Mouse (Mus musculus): ENCODE results near the gene P3h4. TPM values are rescaled to one million over a fixed set of nuclear protein-coding genes. Genes with fewer than 3 reads are reported as not detected.
A peak's percentile ranks its signal among the peaks of the same experiment; 100 is the strongest.

The P3h4 gene
- polyA plus RNA-seq, 1 experiment from 2014 or later, result 38.5 TPM

GRCm38 (mm10) chr11:100402682-100403081, 12.0 kb downstream of the P3h4 start:
- Histone ChIP-seq H3K36me3 (ENCODE audit: control insufficient read depth, insufficient read depth, low read length) (no peaks in the 10 kb centered on the region), H3K9ac (ENCODE audit: low read depth, low read length) (peak overlapping the region; percentile 29; the same call in 1 of the 2 replicates), H3K4me3 (ENCODE audit: low read length) (no peak overlapping the region), H3K27ac (ENCODE audit: low read length) (peak overlapping the region; percentile 57), H3K27me3 (replicated peaks; ENCODE audit: control insufficient read depth, insufficient read depth, low read length) (no peaks in the 10 kb centered on the region), H3K4me2 (ENCODE audit: low read depth, low read length) (no peak overlapping the region), H3K4me1 (ENCODE audit: control insufficient read depth, insufficient read depth, low read length) (peaks cover 40% of the 10 kb centered on the region), H3K9me3 (ENCODE audit: control insufficient read depth, low read length) (no peaks in the 10 kb centered on the region)
- peak; percentile 45 for ATAC-seq
- 50% methylated on average over 2 of the region's 2 CpGs for WGBS

- Histone ChIP-seq H3K4me1 (ENCODE audit: control insufficient read depth, insufficient read depth, low read length) (peaks cover 40% of the 10 kb centered on the region), H3K4me2 (ENCODE audit: low read depth, low read length) (no peak overlapping the region), H3K27ac (ENCODE audit: low read length) (peak overlapping the region; percentile 57), H3K9ac (ENCODE audit: low read depth, low read length) (peak overlapping the region; percentile 20; the same call in 1 of the 2 replicates), H3K9me3 (ENCODE audit: control insufficient read depth, low read length) (no peaks in the 10 kb centered on the region), H3K36me3 (ENCODE audit: control insufficient read depth, insufficient read depth, low read length) (no peaks in the 10 kb centered on the region), H3K27me3 (replicated peaks; ENCODE audit: control insufficient read depth, insufficient read depth, low read length) (no peaks in the 10 kb centered on the region), H3K4me3 (ENCODE audit: low read length) (no peak overlapping the region)
- 29% methylated on average over 6 of the region's 6 CpGs for WGBS
- ATAC-seq, result no peak
Measured at GRCm38 (mm10) chr11:100402240-100402639, 12.4 kb downstream of the P3h4 start.

GRCm38 (mm10) chr11:100400842-100401241, 13.8 kb downstream of the P3h4 start:
- WGBS, result 57% methylated on average over 6 of the region's 6 CpGs
- 0 out of 2 replicates have a peak overlapping the region, but pooled peaks have one; percentile 6 for H3K9ac ChIP-seq (ENCODE audit: low read depth, low read length)
- no peak for ATAC-seq
- peak overlapping the region; percentile 64 for H3K27ac ChIP-seq (ENCODE audit: low read length)
- no peak overlapping the region for H3K4me2 ChIP-seq (ENCODE audit: low read depth, low read length)
- no peaks in the 10 kb centered on the region for H3K27me3 ChIP-seq (replicated peaks; ENCODE audit: control insufficient read depth, insufficient read depth, low read length)
- no peaks in the 10 kb centered on the region for H3K36me3 ChIP-seq (ENCODE audit: control insufficient read depth, insufficient read depth, low read length)
- peaks cover 42% of the 10 kb centered on the region for H3K4me1 ChIP-seq (ENCODE audit: control insufficient read depth, insufficient read depth, low read length)
- no peaks in the 10 kb centered on the region for H3K9me3 ChIP-seq (ENCODE audit: control insufficient read depth, low read length)
- H3K4me3 ChIP-seq (ENCODE audit: low read length), result no peak overlapping the region

- H3K27me3 ChIP-seq (replicated peaks; ENCODE audit: control insufficient read depth, insufficient read depth, low read length), result no peaks in the 10 kb centered on the region
- H3K9me3 ChIP-seq (ENCODE audit: control insufficient read depth, low read length), result no peaks in the 10 kb centered on the region
- peak overlapping the region; percentile 34 for H3K27ac ChIP-seq (ENCODE audit: low read length)
- H3K9ac ChIP-seq (ENCODE audit: low read depth, low read length), result no peak overlapping the region
- peaks cover 50% of the 10 kb centered on the region for H3K4me1 ChIP-seq (ENCODE audit: control insufficient read depth, insufficient read depth, low read length)
- no peak overlapping the region for H3K4me2 ChIP-seq (ENCODE audit: low read depth, low read length)
- no peak overlapping the region for H3K4me3 ChIP-seq (ENCODE audit: low read length)
- ATAC-seq, result no peak
- H3K36me3 ChIP-seq (ENCODE audit: control insufficient read depth, insufficient read depth, low read length), result no peaks in the 10 kb centered on the region
- 73% methylated on average over 12 of the region's 12 CpGs for WGBS
Measured at GRCm38 (mm10) chr11:100399727-100400538, 14.7 kb downstream of the P3h4 start.

- no peak overlapping the region for H3K4me3 ChIP-seq (ENCODE audit: low read length)
- H3K27ac ChIP-seq (ENCODE audit: low read length), result peak overlapping the region; percentile 49
- no peaks in the 10 kb centered on the region for H3K9me3 ChIP-seq (ENCODE audit: control insufficient read depth, low read length)
- H3K4me1 ChIP-seq (ENCODE audit: control insufficient read depth, insufficient read depth, low read length), result peaks cover 56% of the 10 kb centered on the region
- H3K27me3 ChIP-seq (replicated peaks; ENCODE audit: control insufficient read depth, insufficient read depth, low read length), result no peaks in the 10 kb centered on the region
- H3K4me2 ChIP-seq (ENCODE audit: low read depth, low read length), result no peak overlapping the region
- 73% methylated on average over 9 of the region's 9 CpGs for WGBS
- no peak for ATAC-seq
- no peaks in the 10 kb centered on the region for H3K36me3 ChIP-seq (ENCODE audit: control insufficient read depth, insufficient read depth, low read length)
- no peak overlapping the region for H3K9ac ChIP-seq (ENCODE audit: low read depth, low read length)
Measured at GRCm38 (mm10) chr11:100399320-100399719, 15.3 kb downstream of the P3h4 start.

GRCm38 (mm10) chr11:100398517-100398916, 16.1 kb downstream of the P3h4 start:
- Histone ChIP-seq H3K9me3 (ENCODE audit: control insufficient read depth, low read length) (no peaks in the 10 kb centered on the region), H3K4me1 (ENCODE audit: control insufficient read depth, insufficient read depth, low read length) (peaks cover 58% of the 10 kb centered on the region), H3K27me3 (replicated peaks; ENCODE audit: control insufficient read depth, insufficient read depth, low read length) (no peaks in the 10 kb centered on the region), H3K9ac (ENCODE audit: low read depth, low read length) (no peak overlapping the region), H3K36me3 (ENCODE audit: control insufficient read depth, insufficient read depth, low read length) (no peaks in the 10 kb centered on the region), H3K4me2 (ENCODE audit: low read depth, low read length) (0 out of 2 replicates have a peak overlapping the region, but pooled peaks have one; percentile 58), H3K27ac (ENCODE audit: low read length) (peak overlapping the region; percentile 34; the same call in 1 of the 2 replicates), H3K4me3 (ENCODE audit: low read length) (no peak overlapping the region)
- ATAC-seq, result no peak
- WGBS, result 91% methylated on average over 7 of the region's 7 CpGs

GRCm38 (mm10) chr11:100397600-100398389, 16.8 kb downstream of the P3h4 start, which contains the start of gene Jup:
TSS of gene Jup (minus strand) at chr11:100397763.
- peak; percentile 96 for ATAC-seq
- peak within 1 kb of the TSS; percentile 99 for H3K27ac ChIP-seq (ENCODE audit: low read length)
- H3K27me3 ChIP-seq (replicated peaks; ENCODE audit: control insufficient read depth, insufficient read depth, low read length), result no peaks in the 10 kb centered on the region
- H3K4me1 ChIP-seq (ENCODE audit: control insufficient read depth, insufficient read depth, low read length), result peaks cover 58% of the 10 kb centered on the region
- H3K9me3 ChIP-seq (ENCODE audit: control insufficient read depth, low read length), result no peaks in the 10 kb centered on the region
- H3K4me3 ChIP-seq (ENCODE audit: low read length), result peak within 1 kb of the TSS; percentile 84
- under 1% methylated on average over 37 of the region's 37 CpGs for WGBS
- H3K36me3 ChIP-seq (ENCODE audit: control insufficient read depth, insufficient read depth, low read length), result no peaks in the 10 kb centered on the region
- H3K4me2 ChIP-seq (ENCODE audit: low read depth, low read length), result peak within 1 kb of the TSS; percentile 62
- H3K9ac ChIP-seq (ENCODE audit: low read depth, low read length), result peak within 1 kb of the TSS; percentile 95

- H3K4me1 ChIP-seq (ENCODE audit: control insufficient read depth, insufficient read depth, low read length), result peaks cover 56% of the 10 kb centered on the region
- 2% methylated on average over 42 of the region's 42 CpGs for WGBS
- ATAC-seq, result peak; percentile 63
Measured at GRCm38 (mm10) chr11:100396886-100397599, 17.6 kb downstream of the P3h4 start.

More at GRCm38 (mm10) chr11:100396886-100397599, 17.6 kb downstream of the P3h4 start:
- Histone ChIP-seq H3K27ac (ENCODE audit: low read length) (peak overlapping the region; percentile 99), H3K4me2 (ENCODE audit: low read depth, low read length) (peak overlapping the region; percentile 62), H3K36me3 (ENCODE audit: control insufficient read depth, insufficient read depth, low read length) (no peaks in the 10 kb centered on the region), H3K4me3 (ENCODE audit: low read length) (peak overlapping the region; percentile 84), H3K27me3 (replicated peaks; ENCODE audit: control insufficient read depth, insufficient read depth, low read length) (no peaks in the 10 kb centered on the region), H3K9ac (ENCODE audit: low read depth, low read length) (peak overlapping the region; percentile 95), H3K9me3 (ENCODE audit: control insufficient read depth, low read length) (no peaks in the 10 kb centered on the region)

Measured in intestine, embryonic 16.5 days (tissue).